Mouse (Mus musculus): Measurements from ENCODE around the gene Rbbp8nl.

GRCm38 (mm10) chr2:180329466-180329865, 39.8 kb upstream of the Rbbp8nl start:
- TF ChIP-seq POLR2A (IDR thresholded peaks at IDR 0.05; ENCODE audit: extremely low read depth, insufficient read depth, low read length): no peak
- no peak for TF ChIP-seq CTCF (IDR thresholded peaks at IDR 0.05; ENCODE audit: extremely low read depth, insufficient read depth, low read length)

Data from cortical plate, adult 2 months (tissue).